In the genomic region with DNA sequence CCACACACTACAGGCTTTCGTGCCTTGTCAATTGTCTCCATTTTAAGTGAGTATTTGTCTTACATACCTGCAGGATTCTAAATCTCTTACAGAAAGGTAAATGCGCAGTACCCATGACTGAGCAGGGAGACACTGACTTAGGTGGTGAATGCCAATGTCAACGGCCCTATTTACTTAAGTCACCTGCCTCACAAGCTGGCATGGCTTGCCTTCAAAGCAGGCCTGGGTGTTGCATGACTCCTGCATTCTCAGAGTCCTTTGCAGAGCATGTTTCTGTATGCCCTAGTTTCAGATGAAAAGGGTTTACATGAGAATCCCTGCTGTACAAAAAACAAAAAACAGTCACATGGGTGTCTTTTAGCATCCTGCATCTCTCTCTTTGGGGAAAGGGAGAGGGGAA, we compare ENCODE assay signal across 24 mouse cellular contexts.
DNase-seq lines count a peak whose midpoint lies in the region; ATAC-seq and TF ChIP-seq lines count a peak whose summit lies in the region.
"Had no signal": no experiment of that assay in that cellular context is flagged by ENCODE, and none has a peak within 500 bp of the region (broad histone marks: within the 10 kb centered on the region; RNA-seq: fewer than 3 reads in every experiment).

No protein-coding gene starts in this region.

- intact Hi-C loops in left cerebral cortex, adult 2 months (cut with DNase I) = loop anchor here (5.0 kb wide), 1 partner anchor 71 kb away; no protein-coding TSS in a partner anchor

- 90% methylated on average over 3 of the region's 3 CpGs for WGBS in intestine, embryonic 14.5 days
- WGBS in intestine, embryonic 16.5 days = 85% methylated on average over 3 of the region's 3 CpGs
- 90% methylated on average over 3 of the region's 3 CpGs for WGBS in midbrain, embryonic 11.5 days
- WGBS in midbrain, embryonic 10.5 days = 92% methylated on average over 3 of the region's 3 CpGs

- no peaks in the 10 kb centered on the region for H3K4me1 ChIP-seq in intestine, embryonic 14.5 days (replicated peaks; ENCODE audit: control insufficient read depth, insufficient read depth, low read length)
- no peaks in the 10 kb centered on the region for H3K4me1 ChIP-seq in intestine, embryonic 16.5 days (ENCODE audit: control insufficient read depth, insufficient read depth, low read length)
- no peaks in the 10 kb centered on the region for H3K4me1 ChIP-seq in midbrain, embryonic 11.5 days (ENCODE audit: control insufficient read depth, insufficient read depth, low read length)
- peaks cover 10% of the 10 kb centered on the region for H3K4me1 ChIP-seq in midbrain, embryonic 10.5 days
- H3K4me1 ChIP-seq: embryonic facial prominence, embryonic 15.5 days; forebrain, embryonic 10.5 days; forebrain, embryonic 12.5 days had no signal

- peak; percentile 50; the same call in 1 of the 2 replicates for ATAC-seq in frontal cortex, adult (ENCODE audit: low TSS enrichment)
- ATAC-seq in intestine, embryonic 14.5 days (replicated peaks; ENCODE audit: low FRiP score, low TSS enrichment, low read depth) = no peak
- no peak for ATAC-seq in intestine, embryonic 16.5 days
- no peak for ATAC-seq in midbrain, embryonic 11.5 days (ENCODE audit: low FRiP score)
- ATAC-seq: forebrain, embryonic 14.5 days had no signal

- no peak for DNase-seq in frontal cortex, postnatal 25 days (ENCODE audit: low spot score in 2 of 2)
- DNase-seq in intestine, embryonic 14.5 days (ENCODE audit: low spot score) = peak; percentile 33
- DNase-seq in left cerebral cortex, adult 2 months (ENCODE audit: extremely low spot score in 1 of 2, low spot score in 2 of 2) = no peak
- no peak for DNase-seq in left cerebral cortex, adult 8-10 months (ENCODE audit: low spot score in 2 of 2)
- DNase-seq in midbrain, embryonic 11.5 days (ENCODE audit: low spot score, missing footprints) = peak; percentile 75
- DNase-seq in midbrain, embryonic 10.5 days (ENCODE audit: low spot score) = no peak
- DNase-seq: adrenal gland, adult 2 months; adrenal gland, postnatal 10 days; adrenal gland, postnatal 25 days; cerebellum, adult 11 months; cerebellum, adult 18-20 months; cerebellum, adult 8-10 months; cerebellum, adult 9-11 months; cerebellum, postnatal 14 days; cerebellum, postnatal 36 days; embryo, embryonic 11 days had no signal

- H3K4me2 ChIP-seq in intestine, embryonic 14.5 days (ENCODE audit: low read length) = no peak overlapping the region
- no peak overlapping the region for H3K4me2 ChIP-seq in intestine, embryonic 16.5 days (ENCODE audit: low read depth, low read length)
- no peak overlapping the region for H3K4me2 ChIP-seq in midbrain, embryonic 11.5 days
- H3K4me2 ChIP-seq: embryonic facial prominence, embryonic 13.5 days; embryonic facial prominence, embryonic 15.5 days; forebrain, embryonic 12.5 days had no signal

- H3K36me3 ChIP-seq in intestine, embryonic 14.5 days (ENCODE audit: control insufficient read depth, insufficient read depth, low read length) = no peaks in the 10 kb centered on the region
- H3K36me3 ChIP-seq in intestine, embryonic 16.5 days (ENCODE audit: control insufficient read depth, insufficient read depth, low read length) = no peaks in the 10 kb centered on the region
- H3K36me3 ChIP-seq in midbrain, embryonic 11.5 days (ENCODE audit: control insufficient read depth, insufficient read depth, low read length) = no peaks in the 10 kb centered on the region
- no peaks in the 10 kb centered on the region for H3K36me3 ChIP-seq in midbrain, embryonic 10.5 days
- H3K36me3 ChIP-seq: embryonic facial prominence, embryonic 13.5 days; embryonic facial prominence, embryonic 15.5 days; forebrain, embryonic 10.5 days; forebrain, embryonic 12.5 days had no signal

- no peak overlapping the region for H3K27ac ChIP-seq in intestine, embryonic 14.5 days (ENCODE audit: low read depth)
- no peak overlapping the region for H3K27ac ChIP-seq in intestine, embryonic 16.5 days (ENCODE audit: low read length)
- peak overlapping the region; percentile 24; the same call in 1 of the 2 replicates for H3K27ac ChIP-seq in left cerebral cortex, adult 2 months
- no peak overlapping the region for H3K27ac ChIP-seq in midbrain, embryonic 11.5 days (ENCODE audit: low read depth, low read length)
- H3K27ac ChIP-seq in midbrain, embryonic 10.5 days (replicated peaks) = no peak overlapping the region
- H3K27ac ChIP-seq: embryonic facial prominence, embryonic 13.5 days; embryonic facial prominence, embryonic 15.5 days; forebrain, embryonic 10.5 days; forebrain, embryonic 12.5 days had no signal

- no peak overlapping the region for H3K4me3 ChIP-seq in intestine, embryonic 14.5 days (ENCODE audit: low read depth, low read length)
- no peak overlapping the region for H3K4me3 ChIP-seq in intestine, embryonic 16.5 days (ENCODE audit: low read length)
- H3K4me3 ChIP-seq in left cerebral cortex, adult 2 months = no peak overlapping the region
- H3K4me3 ChIP-seq in midbrain, embryonic 11.5 days (ENCODE audit: low read depth, low read length) = no peak overlapping the region
- no peak overlapping the region for H3K4me3 ChIP-seq in midbrain, embryonic 10.5 days
- H3K4me3 ChIP-seq: embryonic facial prominence, embryonic 13.5 days; embryonic facial prominence, embryonic 15.5 days; erythroblast, embryonic 14.5 days; forebrain, embryonic 10.5 days; forebrain, embryonic 12.5 days had no signal

- no peak for TF ChIP-seq CTCF in left cerebral cortex, adult 2 months (IDR thresholded peaks at IDR 0.05)

- no peaks in the 10 kb centered on the region for H3K9me3 ChIP-seq in intestine, embryonic 14.5 days (ENCODE audit: control insufficient read depth, low read length)
- no peaks in the 10 kb centered on the region for H3K9me3 ChIP-seq in intestine, embryonic 16.5 days (ENCODE audit: control insufficient read depth, low read length)
- H3K9me3 ChIP-seq in midbrain, embryonic 11.5 days (ENCODE audit: control insufficient read depth, low read length) = no peaks in the 10 kb centered on the region
- H3K9me3 ChIP-seq in midbrain, embryonic 10.5 days (replicated peaks) = no peaks in the 10 kb centered on the region
- H3K9me3 ChIP-seq: embryonic facial prominence, embryonic 13.5 days; embryonic facial prominence, embryonic 15.5 days; forebrain, embryonic 10.5 days; forebrain, embryonic 12.5 days had no signal

- no peak overlapping the region for H3K9ac ChIP-seq in intestine, embryonic 14.5 days (ENCODE audit: low read length)
- H3K9ac ChIP-seq in intestine, embryonic 16.5 days (ENCODE audit: low read depth, low read length) = no peak overlapping the region
- no peak overlapping the region for H3K9ac ChIP-seq in midbrain, embryonic 11.5 days (ENCODE audit: low read length)
- H3K9ac ChIP-seq: embryonic facial prominence, embryonic 13.5 days; embryonic facial prominence, embryonic 15.5 days; forebrain, embryonic 12.5 days had no signal

- H3K27me3 ChIP-seq in intestine, embryonic 14.5 days (replicated peaks; ENCODE audit: control insufficient read depth, insufficient read depth, low read length) = no peaks in the 10 kb centered on the region
- H3K27me3 ChIP-seq in intestine, embryonic 16.5 days (replicated peaks; ENCODE audit: control insufficient read depth, insufficient read depth, low read length) = no peaks in the 10 kb centered on the region
- H3K27me3 ChIP-seq in midbrain, embryonic 11.5 days (ENCODE audit: control insufficient read depth, insufficient read depth, low read length) = no peaks in the 10 kb centered on the region
- H3K27me3 ChIP-seq in midbrain, embryonic 10.5 days (ENCODE audit: low read depth, poor library complexity, severe bottlenecking) = peaks cover 26% of the 10 kb centered on the region
- H3K27me3 ChIP-seq: embryonic facial prominence, embryonic 13.5 days; embryonic facial prominence, embryonic 15.5 days had no signal

Comparison
In these comparisons a context has a peak if more than half of its experiments do, and no peak if none do; other contexts are left out.
1. DNase-seq: peak in intestine, embryonic 14.5 days (single experiment) and midbrain, embryonic 11.5 days (single experiment); none in frontal cortex, postnatal 25 days (0 of 2), left cerebral cortex, adult 2 months (0 of 2), left cerebral cortex, adult 8-10 months (0 of 2) and midbrain, embryonic 10.5 days (single experiment).